Mouse (Mus musculus): ENCODE data around the gene Sulf2.

Gene Sulf2

GRCm38 (mm10) chr2:166116704-166117103 lies 38.8 kb downstream of the Sulf2 start:
- DNase-seq (ENCODE audit: low spot score): no peak

GRCm38 (mm10) chr2:166116278-166116608 lies 39.2 kb downstream of the Sulf2 start:
- DNase-seq (ENCODE audit: low spot score): no peak

GRCm38 (mm10) chr2:166115571-166116277 lies 39.7 kb downstream of the Sulf2 start:
- DNase-seq (ENCODE audit: low spot score): no peak

- DNase-seq (ENCODE audit: low spot score): no peak
These were observed 42.5 kb downstream of the Sulf2 start for GRCm38 (mm10) chr2:166112986-166113385.

GRCm38 (mm10) chr2:166111831-166112250 lies 43.6 kb downstream of the Sulf2 start:
- DNase-seq (ENCODE audit: low spot score): no peak

- no peak for DNase-seq (ENCODE audit: low spot score)
These were observed 44.2 kb downstream of the Sulf2 start for GRCm38 (mm10) chr2:166111238-166111637.

GRCm38 (mm10) chr2:166110764-166111163 lies 44.7 kb downstream of the Sulf2 start:
- DNase-seq (ENCODE audit: low spot score): no peak

- peak; percentile 33 for DNase-seq (ENCODE audit: low spot score)
These were observed 47.1 kb downstream of the Sulf2 start for GRCm38 (mm10) chr2:166108326-166108725.

- no peak for DNase-seq (ENCODE audit: low spot score)
These were observed 47.6 kb downstream of the Sulf2 start for GRCm38 (mm10) chr2:166107911-166108310.

GRCm38 (mm10) chr2:166106631-166107030 lies 48.8 kb downstream of the Sulf2 start:
- DNase-seq (ENCODE audit: low spot score): no peak

GRCm38 (mm10) chr2:166105911-166106310 lies 49.6 kb downstream of the Sulf2 start:
- no peak for DNase-seq (ENCODE audit: low spot score)

- DNase-seq (ENCODE audit: low spot score): no peak
These were observed 52.6 kb downstream of the Sulf2 start for GRCm38 (mm10) chr2:166102893-166103292.

GRCm38 (mm10) chr2:166100309-166101262 lies 54.9 kb downstream of the Sulf2 start:
- DNase-seq (ENCODE audit: low spot score): no peak

- DNase-seq (ENCODE audit: low spot score): no peak
These were observed 57.0 kb downstream of the Sulf2 start for GRCm38 (mm10) chr2:166098292-166098933.

GRCm38 (mm10) chr2:166097443-166098291 lies 57.8 kb downstream of the Sulf2 start:
- no peak for DNase-seq (ENCODE audit: low spot score)

GRCm38 (mm10) chr2:166096834-166097233 lies 58.6 kb downstream of the Sulf2 start:
- no peak for DNase-seq (ENCODE audit: low spot score)

GRCm38 (mm10) chr2:166096300-166096699 lies 59.2 kb downstream of the Sulf2 start:
- no peak for DNase-seq (ENCODE audit: low spot score)

GRCm38 (mm10) chr2:166092412-166092811 lies 63.1 kb downstream of the Sulf2 start:
- no peak for DNase-seq (ENCODE audit: low spot score)

GRCm38 (mm10) chr2:166091599-166091998 lies 63.9 kb downstream of the Sulf2 start:
- DNase-seq (ENCODE audit: low spot score): no peak

GRCm38 (mm10) chr2:166090131-166090581 lies 65.3 kb downstream of the Sulf2 start:
- no peak for DNase-seq (ENCODE audit: low spot score)

- DNase-seq (ENCODE audit: low spot score): no peak
These were observed 66.5 kb downstream of the Sulf2 start for GRCm38 (mm10) chr2:166088991-166089390.
